Mouse (Mus musculus) layer of hippocampus, adult 9-11 months (tissue): ENCODE measurements around the gene B3gnt3.

Experiments
- DNase-seq: peaks from one replicate; pipeline ENCODE4 v3.0.0; 2022

The B3gnt3 gene

GRCm38 (mm10) chr8:71676803-71677202 is 24.8 kb downstream of the B3gnt3 start:
- DNase-seq = no peak

- DNase-seq = no peak
Observed at GRCm38 (mm10) chr8:71676020-71676741, 25.4 kb downstream of the B3gnt3 start, which contains the start of gene Jak3. Gene Jak3 (plus strand): TSS chr8:71676296.

- DNase-seq = no peak
Observed at GRCm38 (mm10) chr8:71675456-71676019, 26.1 kb downstream of the B3gnt3 start.

- no peak for DNase-seq
Observed at GRCm38 (mm10) chr8:71674071-71674470, 27.5 kb downstream of the B3gnt3 start.

GRCm38 (mm10) chr8:71672168-71672735 is 29.3 kb downstream of the B3gnt3 start:
- no peak for DNase-seq

GRCm38 (mm10) chr8:71671549-71671965 is 30.0 kb downstream of the B3gnt3 start, which contains the start of gene Unc13a:
Gene Unc13a (minus strand): TSS chr8:71671757.
- peak; percentile 91 for DNase-seq

- DNase-seq = peak; percentile 77
Observed at GRCm38 (mm10) chr8:71670621-71671548, 30.7 kb downstream of the B3gnt3 start.

- no peak for DNase-seq
Observed at GRCm38 (mm10) chr8:71670198-71670597, 31.4 kb downstream of the B3gnt3 start.

- DNase-seq = peak; percentile 66
Observed at GRCm38 (mm10) chr8:71668220-71668975, 33.2 kb downstream of the B3gnt3 start.

- no peak for DNase-seq
Observed at GRCm38 (mm10) chr8:71667256-71667655, 34.3 kb downstream of the B3gnt3 start.

GRCm38 (mm10) chr8:71666855-71667254 is 34.7 kb downstream of the B3gnt3 start:
- no peak for DNase-seq

- DNase-seq = peak; percentile 67
Observed at GRCm38 (mm10) chr8:71665331-71666130, 36.1 kb downstream of the B3gnt3 start.

- DNase-seq = peak; percentile 85
Observed at GRCm38 (mm10) chr8:71660325-71661120, 41.1 kb downstream of the B3gnt3 start.

GRCm38 (mm10) chr8:71659751-71660150 is 41.8 kb downstream of the B3gnt3 start:
- no peak for DNase-seq

- no peak for DNase-seq
Observed at GRCm38 (mm10) chr8:71658515-71659049, 43.0 kb downstream of the B3gnt3 start.

- DNase-seq = no peak
Observed at GRCm38 (mm10) chr8:71657816-71658215, 43.8 kb downstream of the B3gnt3 start.

- DNase-seq = no peak
Observed at GRCm38 (mm10) chr8:71654600-71654999, 47.0 kb downstream of the B3gnt3 start.

- DNase-seq = no peak
Observed at GRCm38 (mm10) chr8:71645510-71645909, 56.1 kb downstream of the B3gnt3 start.
